32 mouse cellular contexts compared by ENCODE assay signal in the genomic region with DNA sequence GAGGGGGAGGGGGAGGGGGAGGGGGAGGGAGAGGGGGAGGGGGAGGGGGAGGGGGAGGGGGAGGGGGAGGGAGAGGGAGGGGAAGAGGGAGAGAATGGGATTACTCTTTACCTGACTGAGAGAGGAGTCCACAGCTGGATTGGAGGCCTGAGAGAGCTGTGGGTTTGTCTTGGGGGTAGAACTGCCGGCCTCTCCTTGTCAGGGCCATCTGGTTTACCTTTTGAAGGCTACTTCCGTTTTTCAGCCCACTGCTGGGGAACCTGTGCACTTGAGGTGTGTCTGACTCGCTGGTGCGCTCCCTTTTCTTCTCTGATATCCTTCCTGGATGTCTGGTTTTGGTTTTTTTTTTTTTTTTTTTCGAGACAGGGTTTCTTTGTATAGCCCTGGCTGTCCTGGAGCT. TPM values are rescaled to one million over a fixed set of nuclear protein-coding genes. Genes with fewer than 3 reads are reported as not detected.
DNase-seq lines count a peak whose midpoint lies in the region; ATAC-seq and TF ChIP-seq lines count a peak whose summit lies in the region.
"Had no signal": no experiment of that assay in that cellular context is flagged by ENCODE, and none has a peak within 500 bp of the region (broad histone marks: within the 10 kb centered on the region; RNA-seq: fewer than 3 reads in every experiment).

No protein-coding gene starts in this region.

- H3K9ac ChIP-seq in ES-E14 (ENCODE audit: insufficient read depth, low read depth, low read length, poor library complexity, severe bottlenecking) = no peak overlapping the region
- no peak overlapping the region for H3K9ac ChIP-seq in heart, embryonic 11.5 days (ENCODE audit: low read depth, low read length)
- H3K9ac ChIP-seq: embryonic facial prominence, embryonic 15.5 days; heart, embryonic 13.5 days; liver, embryonic 15.5 days; lung, embryonic 15.5 days; midbrain, embryonic 12.5 days; neural tube, embryonic 13.5 days had no signal

- no peak overlapping the region; the same call in 1 of the 2 replicates for H3K27ac ChIP-seq in ES-E14 (ENCODE audit: insufficient read depth, low read depth, low read length, poor library complexity, severe bottlenecking)
- no peak overlapping the region for H3K27ac ChIP-seq in heart, embryonic 11.5 days (ENCODE audit: low read depth, low read length)
- H3K27ac ChIP-seq: embryonic facial prominence, embryonic 15.5 days; heart, embryonic 13.5 days; hindbrain, embryonic 10.5 days; liver, embryonic 15.5 days; lung, embryonic 15.5 days; midbrain, embryonic 12.5 days; neural tube, embryonic 13.5 days had no signal

- H3K4me3 ChIP-seq in ES-E14 (ENCODE audit: insufficient read depth in 1 of 2, low read depth in 1 of 2, low read length in 2 of 2, poor library complexity in 1 of 2, severe bottlenecking in 1 of 2) = no peak overlapping the region
- no peak overlapping the region for H3K4me3 ChIP-seq in heart, embryonic 11.5 days (ENCODE audit: low read depth, low read length)
- H3K4me3 ChIP-seq: embryonic facial prominence, embryonic 15.5 days; heart, embryonic 13.5 days; hindbrain, embryonic 10.5 days; liver, embryonic 15.5 days; lung, embryonic 15.5 days; midbrain, embryonic 12.5 days; myocyte; neural tube, embryonic 13.5 days had no signal

- peak; percentile 79 for DNase-seq in heart, adult 11 months
- no peak for DNase-seq in heart, postnatal 14 days
- DNase-seq in B cell, adult 2 months = peak; percentile 25 to 27
- no peak for DNase-seq in ES-E14 (ENCODE audit: low read depth, low spot score)
- DNase-seq in naive thymus-derived CD4-positive, alpha-beta T cell, adult 2 months (ENCODE audit: low read depth) = peak; percentile 44
- no peak for DNase-seq in cerebellum, adult 9-10 months
- DNase-seq in ovary, postnatal 36 days (ENCODE audit: low spot score) = no peak
- DNase-seq: adrenal gland, postnatal 25 days; cerebellum, adult 11-12 months; cerebellum, postnatal 10 days; gastrocnemius, postnatal 14 days; heart, postnatal 10 days; kidney, adult 9 months; kidney, postnatal 14 days; layer of hippocampus, adult 9-11 months; liver; lung, postnatal 36 days; thymus, adult 18-20 months; thymus, postnatal 25 days had no signal

- intact Hi-C loops in heart, postnatal 14 days (cut with DNase I) = no loop called here

- peaks cover 2 to 10% of the 10 kb centered on the region in 2 experiments; a peak in 2 of 4 replicates for H3K4me1 ChIP-seq in ES-E14 (ENCODE audit: control insufficient read depth in 2 of 2, insufficient read depth in 2 of 2, low read length in 2 of 2, poor library complexity in 1 of 2)
- 0 out of 2 replicates have a peak, but pooled peaks cover 4% of the 10 kb centered on the region for H3K4me1 ChIP-seq in heart, embryonic 11.5 days (ENCODE audit: control insufficient read depth, insufficient read depth, low read length)

- 71% methylated on average over 5 of the region's 5 CpGs for WGBS in heart, embryonic 11.5 days (ENCODE audit: insufficient replicate concordance)

- H3K9me3 ChIP-seq in ES-E14 (ENCODE audit: control insufficient read depth, insufficient read depth, low read depth, low read length) = no peaks in the 10 kb centered on the region
- H3K9me3 ChIP-seq in heart, embryonic 11.5 days (replicated peaks; ENCODE audit: control insufficient read depth, low read length) = no peaks in the 10 kb centered on the region
- H3K9me3 ChIP-seq: embryonic facial prominence, embryonic 15.5 days; lung, embryonic 15.5 days; midbrain, embryonic 12.5 days; neural tube, embryonic 13.5 days had no signal

- H3K4me2 ChIP-seq in heart, embryonic 11.5 days = no peak overlapping the region
- H3K4me2 ChIP-seq: embryonic facial prominence, embryonic 15.5 days; heart, embryonic 13.5 days; liver, embryonic 15.5 days; lung, embryonic 15.5 days; midbrain, embryonic 12.5 days; neural tube, embryonic 13.5 days had no signal

- no peaks in the 10 kb centered on the region for H3K36me3 ChIP-seq in ES-E14 (ENCODE audit: control insufficient read depth, insufficient read depth, low read length, poor library complexity, severe bottlenecking)
- no peaks in the 10 kb centered on the region for H3K36me3 ChIP-seq in heart, embryonic 11.5 days (ENCODE audit: control insufficient read depth, insufficient read depth, low read length)
- H3K36me3 ChIP-seq: embryonic facial prominence, embryonic 15.5 days; heart, embryonic 13.5 days; hindbrain, embryonic 10.5 days; liver, embryonic 15.5 days; lung, embryonic 15.5 days; midbrain, embryonic 12.5 days; neural tube, embryonic 13.5 days had no signal

- no peaks in the 10 kb centered on the region for H3K27me3 ChIP-seq in heart, embryonic 11.5 days (ENCODE audit: control insufficient read depth, insufficient read depth, low read length)
- H3K27me3 ChIP-seq: embryonic facial prominence, embryonic 15.5 days; heart, embryonic 13.5 days; liver, embryonic 15.5 days; lung, embryonic 15.5 days; midbrain, embryonic 12.5 days; neural tube, embryonic 13.5 days had no signal

- in situ Hi-C loops in ES-E14 (cut with MboI; ENCODE audit: low sequenced_read_pairs in 2 of 2, unreplicated experiment in 2 of 2) = no loop called here

- no peak for ATAC-seq in heart, embryonic 11.5 days (replicated peaks; ENCODE audit: insufficient number of reproducible peaks, low FRiP score, low TSS enrichment)
- ATAC-seq: forebrain, embryonic 14.5 days; intestine, embryonic 16.5 days had no signal

TF ChIP-seq in ES-E14, 5 proteins besides CTCF, POLR2A, EP300 and RAD21:
- TF ChIP-seq HCFC1 (IDR thresholded peaks at IDR 0.05; ENCODE audit: borderline replicate concordance, insufficient read depth, low read length) (no peak), ZNF384 (IDR thresholded peaks at IDR 0.05; ENCODE audit: low read depth, low read length) (peak; percentile 38; the same call in 1 of the 2 replicates)
TF ChIP-seq in ES-E14: peak in this region for 1.

RNA-seq across cellular contexts. Expression of gene Scd4, which starts 15.5 kb away (rescaled TPM):
- total RNA-seq in heart, postnatal 14 days (2021) = 10 to 100 TPM; 13.1 to 14.0 TPM
- 0.13 TPM in 1 of 2 replicates, not detected in the other for total RNA-seq in ES-E14 (2012; rRNA removed)
- 0.11 and 0.18 TPM in 2 replicates for polyA plus RNA-seq in heart, embryonic 11.5 days (2014; fragmentation: Nextera tagmentation; extraction: Ambion mirVana)
- total RNA-seq: granulocyte monocyte progenitor cell, adult 5-6 weeks had no signal
- polyA plus RNA-seq: hindbrain, embryonic 10.5 days; limb, embryonic 11.5 days; liver, embryonic 15.5 days had no signal

RNA-seq across cellular contexts. Expression of gene Scd2, which starts 23.9 kb away (rescaled TPM):
- total RNA-seq in heart, postnatal 14 days (2021) = 10 to 100 TPM; 24.8 to 27.2 TPM
- 284 and 303 TPM in 2 replicates for total RNA-seq in ES-E14 (2012; rRNA removed)
- polyA plus RNA-seq in heart, embryonic 11.5 days (2014; fragmentation: Nextera tagmentation; extraction: Ambion mirVana) = 150 and 188 TPM in 2 replicates

Comparison
In these comparisons a context has a peak if more than half of its experiments do, and no peak if none do; other contexts are left out.
1. DNase-seq: peak in heart, adult 11 months (single experiment), B cell, adult 2 months (2 of 2) and naive thymus-derived CD4-positive, alpha-beta T cell, adult 2 months (single experiment); none in heart, postnatal 14 days (0 of 2), ES-E14 (single experiment), cerebellum, adult 9-10 months (single experiment) and ovary, postnatal 36 days (single experiment).
2. RNA of gene Scd4, which starts 15.5 kb away (total RNA-seq): 13.1 to 14.0 TPM in heart, postnatal 14 days; 0.13 TPM in ES-E14; every median in the first group is over 10 times any median in the second.
3. RNA of gene Scd2, which starts 23.9 kb away (total RNA-seq): 284 to 303 TPM in ES-E14; 24.8 to 27.2 TPM in heart, postnatal 14 days; every median in the first group is over 10 times any median in the second.